Mouse (Mus musculus): ENCODE measurements around the gene Peli1. TPM values are rescaled to one million over a fixed set of nuclear protein-coding genes. Genes with fewer than 3 reads are reported as not detected.
A peak's percentile ranks its signal among the peaks of the same experiment; 100 is the strongest.

Peli1 gene
- polyA plus RNA-seq (2015; fragmentation: Nextera tagmentation; extraction: Ambion mirVana) = 9.8 and 10.5 TPM in 2 replicates

DNA sequence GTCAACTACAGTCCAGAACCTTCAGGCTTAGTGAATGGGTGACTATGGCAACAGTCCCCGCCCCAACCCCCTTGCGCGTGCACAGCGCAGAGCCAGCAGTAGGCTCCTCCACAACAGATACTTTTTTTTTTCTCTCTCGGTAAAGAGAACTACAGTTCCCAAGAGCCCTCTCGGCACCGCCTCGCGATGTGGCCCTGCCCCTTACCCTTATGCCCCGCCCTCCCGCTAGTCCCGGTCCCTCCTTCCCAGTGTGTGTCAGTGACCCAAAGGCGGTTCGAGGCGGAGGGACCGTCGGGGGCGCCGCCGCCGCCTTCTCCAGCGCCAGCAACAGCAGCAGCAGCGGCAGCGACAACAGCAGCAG is at the start of gene Peli1:
Gene Peli1 (plus strand): TSS at position 225 of the 361 bp plus-strand sequence.
- DNase-seq (peak; percentile 96), ATAC-seq (peak; percentile 100)
- Histone ChIP-seq H3K36me3 (replicated peaks; ENCODE audit: insufficient read depth, low read length) (no peaks in the 10 kb centered on the region), H3K27me3 (ENCODE audit: insufficient read depth, low read length) (no peaks in the 10 kb centered on the region), H3K27ac (ENCODE audit: low read depth) (peak within 1 kb of the TSS; percentile 99), H3K9me3 (ENCODE audit: low read length) (no peaks in the 10 kb centered on the region), H3K4me1 (ENCODE audit: insufficient read depth) (peaks cover 11% of the 10 kb centered on the region), H3K4me3 (ENCODE audit: low read depth, low read length) (peak within 1 kb of the TSS; percentile 97), H3K9ac (replicated peaks) (peak within 1 kb of the TSS; percentile 98), H3K4me2 (ENCODE audit: low read depth, low read length) (peak within 1 kb of the TSS; percentile 95)
- under 1% methylated on average over 24 of the region's 24 CpGs for WGBS (ENCODE audit: insufficient replicate concordance)
- TF ChIP-seq CTCF (IDR thresholded peaks at IDR 0.05; ENCODE audit: low read depth) = 0 out of 2 replicates have a peak, but pooled peaks have one; percentile 10
- TF ChIP-seq EP300 (IDR thresholded peaks at IDR 0.05; ENCODE audit: low read depth) = no peak

DNA sequence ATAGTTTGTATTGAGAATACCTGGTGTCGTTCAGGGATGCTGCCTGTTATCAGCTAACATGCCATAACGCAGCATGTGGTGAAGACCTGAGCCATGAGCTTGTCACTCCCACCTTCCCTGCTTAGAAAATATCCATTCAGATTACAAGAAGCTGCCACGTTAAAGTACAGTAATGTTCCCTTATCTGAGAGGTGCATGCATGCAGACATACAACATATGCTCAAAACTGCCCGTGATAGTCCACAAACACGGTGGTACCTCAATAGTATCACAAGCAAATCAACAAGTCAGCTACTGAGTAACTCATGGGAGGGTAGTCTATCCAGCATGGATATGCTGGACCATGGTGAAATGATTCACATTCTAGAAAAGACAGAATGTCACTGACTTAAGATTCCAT is 48.5 kb upstream of the Peli1 start:
- no peak overlapping the region for H3K4me2 ChIP-seq (ENCODE audit: low read depth, low read length)
- no peak for TF ChIP-seq CTCF (IDR thresholded peaks at IDR 0.05; ENCODE audit: low read depth)
- no peak for TF ChIP-seq EP300 (IDR thresholded peaks at IDR 0.05; ENCODE audit: low read depth)
- no peak overlapping the region for H3K4me3 ChIP-seq (ENCODE audit: low read depth, low read length)
- H3K9ac ChIP-seq (replicated peaks) = no peak overlapping the region
- H3K9me3 ChIP-seq (ENCODE audit: low read length) = no peaks in the 10 kb centered on the region
- ATAC-seq (no peak), DNase-seq (no peak)
- no peaks in the 10 kb centered on the region for H3K36me3 ChIP-seq (replicated peaks; ENCODE audit: insufficient read depth, low read length)
- H3K27ac ChIP-seq (ENCODE audit: low read depth) = no peak overlapping the region
- H3K4me1 ChIP-seq (ENCODE audit: insufficient read depth) = peaks cover 3% of the 10 kb centered on the region; the same call in 1 of the 2 replicates
- H3K27me3 ChIP-seq (ENCODE audit: insufficient read depth, low read length) = no peaks in the 10 kb centered on the region
- 76% methylated on average over 5 of the region's 5 CpGs for WGBS (ENCODE audit: insufficient replicate concordance)

DNA sequence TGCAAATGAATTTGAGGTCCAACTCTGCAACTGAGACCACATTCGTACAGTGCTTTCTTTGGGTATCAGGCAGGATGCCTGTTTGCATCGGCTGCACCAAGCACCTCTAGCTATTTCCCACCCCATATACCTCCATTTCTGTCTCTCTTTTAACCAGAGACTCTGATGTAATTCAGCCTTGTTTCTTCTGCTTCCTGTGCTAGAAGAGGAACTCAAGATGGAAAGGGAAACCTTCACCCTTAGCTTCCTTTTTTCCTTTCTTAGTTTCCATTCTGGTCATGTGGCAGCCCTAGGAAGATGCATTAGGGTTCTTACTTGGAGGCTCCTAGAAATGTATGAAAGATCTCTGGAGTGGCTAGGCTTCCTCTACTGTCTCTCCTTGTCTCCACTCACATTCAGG is 44.9 kb upstream of the Peli1 start:
- Histone ChIP-seq H3K27ac (ENCODE audit: low read depth) (peak overlapping the region; percentile 25; the same call in 1 of the 2 replicates), H3K4me3 (ENCODE audit: low read depth, low read length) (no peak overlapping the region), H3K4me2 (ENCODE audit: low read depth, low read length) (no peak overlapping the region), H3K9me3 (ENCODE audit: low read length) (no peaks in the 10 kb centered on the region), H3K4me1 (ENCODE audit: insufficient read depth) (peaks cover 3% of the 10 kb centered on the region; the same call in 1 of the 2 replicates), H3K36me3 (replicated peaks; ENCODE audit: insufficient read depth, low read length) (no peaks in the 10 kb centered on the region), H3K27me3 (ENCODE audit: insufficient read depth, low read length) (no peaks in the 10 kb centered on the region), H3K9ac (replicated peaks) (no peak overlapping the region)
- WGBS (ENCODE audit: insufficient replicate concordance) = 40% methylated on average over 2 of the region's 2 CpGs
- DNase-seq (no peak), ATAC-seq (0 out of 2 replicates have a peak, but pooled peaks have one; percentile 19)
- TF ChIP-seq CTCF (IDR thresholded peaks at IDR 0.05; ENCODE audit: low read depth) = no peak
- no peak for TF ChIP-seq EP300 (IDR thresholded peaks at IDR 0.05; ENCODE audit: low read depth)

DNA sequence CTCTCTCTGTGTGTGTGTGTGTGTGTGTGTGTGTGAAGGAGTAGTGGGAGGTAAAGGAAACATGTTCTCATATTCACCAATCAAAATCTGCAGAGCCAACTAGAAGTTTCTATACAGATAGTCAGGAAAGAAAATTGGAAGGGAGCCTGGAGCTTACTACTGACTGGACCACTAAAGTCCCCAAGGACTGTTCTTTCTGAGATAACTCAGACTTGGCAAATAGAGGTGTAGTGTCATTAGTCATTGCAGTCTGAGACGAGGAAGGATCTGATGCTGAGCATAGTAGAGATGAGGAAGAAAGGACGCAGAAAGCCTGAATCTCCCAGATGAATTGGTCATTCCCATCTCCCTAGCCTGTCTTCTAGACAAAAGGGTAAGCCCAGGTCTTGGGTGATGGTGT is 43.2 kb upstream of the Peli1 start:
- Histone ChIP-seq H3K9ac (replicated peaks) (no peak overlapping the region), H3K4me2 (ENCODE audit: low read depth, low read length) (no peak overlapping the region), H3K27ac (ENCODE audit: low read depth) (no peak overlapping the region), H3K4me1 (ENCODE audit: insufficient read depth) (peaks cover 3% of the 10 kb centered on the region; the same call in 1 of the 2 replicates), H3K4me3 (ENCODE audit: low read depth, low read length) (no peak overlapping the region), H3K27me3 (ENCODE audit: insufficient read depth, low read length) (no peaks in the 10 kb centered on the region), H3K36me3 (replicated peaks; ENCODE audit: insufficient read depth, low read length) (no peaks in the 10 kb centered on the region), H3K9me3 (ENCODE audit: low read length) (no peaks in the 10 kb centered on the region)
- 75% methylated on average over 2 of the region's 2 CpGs for WGBS (ENCODE audit: insufficient replicate concordance)
- ATAC-seq = no peak
- DNase-seq = no peak
- no peak for TF ChIP-seq EP300 (IDR thresholded peaks at IDR 0.05; ENCODE audit: low read depth)
- no peak for TF ChIP-seq CTCF (IDR thresholded peaks at IDR 0.05; ENCODE audit: low read depth)

DNA sequence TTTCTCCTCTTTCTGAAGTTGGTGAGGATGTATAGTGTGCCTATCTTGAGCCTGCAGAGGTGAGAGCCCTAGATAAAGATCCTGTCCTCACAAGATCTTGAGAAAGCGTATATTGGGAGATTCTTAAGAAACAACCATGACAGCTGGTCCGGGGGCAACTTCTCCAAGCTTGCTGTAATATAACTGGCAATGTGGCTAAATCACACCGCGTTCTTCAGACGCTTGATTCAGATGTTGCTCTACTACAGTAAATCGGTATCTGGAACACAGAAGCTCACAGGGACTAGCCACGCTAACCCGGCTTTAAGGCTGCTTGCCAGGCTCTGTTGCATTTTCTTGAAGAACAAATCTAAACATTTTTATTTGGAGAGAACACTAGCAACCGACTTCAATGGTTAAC is 39.4 kb upstream of the Peli1 start:
- no peak for DNase-seq
- TF ChIP-seq EP300 (IDR thresholded peaks at IDR 0.05; ENCODE audit: low read depth) (no peak), CTCF (IDR thresholded peaks at IDR 0.05; ENCODE audit: low read depth) (no peak)
- 80% methylated on average over 9 of the region's 9 CpGs for WGBS (ENCODE audit: insufficient replicate concordance)
- no peak overlapping the region for H3K27ac ChIP-seq (ENCODE audit: low read depth)
- no peaks in the 10 kb centered on the region for H3K36me3 ChIP-seq (replicated peaks; ENCODE audit: insufficient read depth, low read length)
- no peak for ATAC-seq
- no peaks in the 10 kb centered on the region for H3K9me3 ChIP-seq (ENCODE audit: low read length)
- H3K4me2 ChIP-seq (ENCODE audit: low read depth, low read length) = no peak overlapping the region
- H3K4me3 ChIP-seq (ENCODE audit: low read depth, low read length) = no peak overlapping the region
- no peaks in the 10 kb centered on the region for H3K4me1 ChIP-seq (ENCODE audit: insufficient read depth)
- H3K27me3 ChIP-seq (ENCODE audit: insufficient read depth, low read length) = no peaks in the 10 kb centered on the region
- no peak overlapping the region for H3K9ac ChIP-seq (replicated peaks)

DNA sequence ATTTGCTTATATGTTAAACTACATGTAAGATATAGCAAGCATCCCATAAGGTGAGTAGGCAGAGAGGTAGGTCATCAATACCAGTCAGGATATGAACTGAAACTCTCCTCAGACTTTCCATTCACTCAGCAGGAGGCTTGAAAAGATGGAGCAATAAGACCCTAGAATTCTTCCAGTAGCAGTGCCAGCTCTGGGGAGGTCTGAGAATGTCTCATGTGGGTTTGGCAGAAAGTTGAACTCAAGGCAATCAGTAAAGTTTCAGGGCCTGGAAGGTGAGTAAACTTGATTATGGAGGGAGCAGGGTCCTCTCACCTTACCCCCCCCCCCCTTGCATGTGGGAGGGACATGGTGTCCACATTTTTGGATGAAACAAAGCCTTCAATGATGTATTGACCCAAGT is 36.5 kb upstream of the Peli1 start:
- Histone ChIP-seq H3K9ac (replicated peaks) (no peak overlapping the region), H3K9me3 (ENCODE audit: low read length) (no peaks in the 10 kb centered on the region), H3K4me2 (ENCODE audit: low read depth, low read length) (no peak overlapping the region), H3K4me1 (ENCODE audit: insufficient read depth) (no peaks in the 10 kb centered on the region), H3K27me3 (ENCODE audit: insufficient read depth, low read length) (no peaks in the 10 kb centered on the region), H3K4me3 (ENCODE audit: low read depth, low read length) (no peak overlapping the region), H3K36me3 (replicated peaks; ENCODE audit: insufficient read depth, low read length) (no peaks in the 10 kb centered on the region), H3K27ac (ENCODE audit: low read depth) (no peak overlapping the region)
- no peak for DNase-seq
- no peak for ATAC-seq
- TF ChIP-seq CTCF (IDR thresholded peaks at IDR 0.05; ENCODE audit: low read depth) = no peak
- TF ChIP-seq EP300 (IDR thresholded peaks at IDR 0.05; ENCODE audit: low read depth) = no peak
